ENCODE assay signal across 8 mouse cellular contexts in genomic region chr15:100871107-100872011, GRCm38 (mm10). TPM values are rescaled to one million over a fixed set of nuclear protein-coding genes. Genes with fewer than 3 reads are reported as not detected.
DNase-seq lines count a peak whose midpoint lies in the region; ATAC-seq and TF ChIP-seq lines count a peak whose summit lies in the region.

No protein-coding gene starts in this region.

- peak; percentile 85 for DNase-seq in heart, adult 11 months
- DNase-seq in heart, postnatal 14 days = no peak
- no peak for DNase-seq in thymus, adult 2 months
- no peak for DNase-seq in thymus, postnatal 36 days
- no peak for DNase-seq in hindbrain, embryonic 14.5 days (ENCODE audit: low spot score)
- DNase-seq in midbrain, embryonic 14.5 days = peak; percentile 55
- DNase-seq in gastrocnemius, postnatal 25 days = no peak
- DNase-seq in urinary bladder, postnatal 14 days (ENCODE audit: low spot score) = no peak

- no peak for TF ChIP-seq CTCF in thymus, adult 2 months (IDR thresholded peaks at IDR 0.05; ENCODE audit: borderline replicate concordance, control insufficient read depth, extremely low read depth, insufficient read depth, low read length, poor library complexity)

- H3K4me3 ChIP-seq in thymus, adult 2 months (ENCODE audit: control insufficient read depth, insufficient read depth, low read length) = 0 out of 2 replicates have a peak overlapping the region, but pooled peaks have one; percentile 3
- peak overlapping the region; percentile 91 for H3K4me3 ChIP-seq in hindbrain, embryonic 14.5 days (replicated peaks; ENCODE audit: low read length)
- H3K4me3 ChIP-seq in midbrain, embryonic 14.5 days (replicated peaks; ENCODE audit: low read depth, low read length) = peak overlapping the region; percentile 85

- peaks cover 7% of the 10 kb centered on the region for H3K27me3 ChIP-seq in thymus, adult 2 months (ENCODE audit: control insufficient read depth, insufficient read depth, low read length)
- peaks cover 4% of the 10 kb centered on the region; the same call in 1 of the 2 replicates for H3K27me3 ChIP-seq in hindbrain, embryonic 14.5 days (ENCODE audit: control insufficient read depth, insufficient read depth, low read length)
- peaks cover 13% of the 10 kb centered on the region; the same call in 1 of the 2 replicates for H3K27me3 ChIP-seq in midbrain, embryonic 14.5 days (ENCODE audit: control insufficient read depth, insufficient read depth, low read length)

- no peaks in the 10 kb centered on the region for H3K36me3 ChIP-seq in thymus, adult 2 months (ENCODE audit: control insufficient read depth, insufficient read depth, low read length)
- no peaks in the 10 kb centered on the region for H3K36me3 ChIP-seq in hindbrain, embryonic 14.5 days (replicated peaks; ENCODE audit: control insufficient read depth, insufficient read depth)
- no peaks in the 10 kb centered on the region for H3K36me3 ChIP-seq in midbrain, embryonic 14.5 days (ENCODE audit: control insufficient read depth, insufficient read depth, low read length)

- peak overlapping the region; percentile 62 for H3K4me2 ChIP-seq in hindbrain, embryonic 14.5 days (replicated peaks)
- H3K4me2 ChIP-seq in midbrain, embryonic 14.5 days (ENCODE audit: low read length) = peak overlapping the region; percentile 69

- no peak for TF ChIP-seq POLR2A in thymus, adult 2 months (IDR thresholded peaks at IDR 0.05; ENCODE audit: control insufficient read depth, extremely low read depth, insufficient read depth, low read length, poor library complexity)

- intact Hi-C loops in heart, postnatal 14 days (cut with DNase I) = no loop called here

- no peak overlapping the region for H3K27ac ChIP-seq in thymus, adult 2 months (ENCODE audit: control insufficient read depth, insufficient read depth, low read length)
- H3K27ac ChIP-seq in hindbrain, embryonic 14.5 days = peak overlapping the region; percentile 83
- H3K27ac ChIP-seq in midbrain, embryonic 14.5 days (replicated peaks; ENCODE audit: low read depth, low read length) = peak overlapping the region; percentile 87

- peak overlapping the region; percentile 94 for H3K9ac ChIP-seq in hindbrain, embryonic 14.5 days
- peak overlapping the region; percentile 91 for H3K9ac ChIP-seq in midbrain, embryonic 14.5 days (replicated peaks; ENCODE audit: low read length)

- H3K9me3 ChIP-seq in hindbrain, embryonic 14.5 days (ENCODE audit: control insufficient read depth, low read length) = peaks cover 2% of the 10 kb centered on the region
- H3K9me3 ChIP-seq in midbrain, embryonic 14.5 days (ENCODE audit: control insufficient read depth, low read length) = no peaks in the 10 kb centered on the region

- peaks cover 9% of the 10 kb centered on the region; the same call in 1 of the 2 replicates for H3K4me1 ChIP-seq in thymus, adult 2 months (replicated peaks; ENCODE audit: control insufficient read depth, insufficient read depth, low read length)
- H3K4me1 ChIP-seq in hindbrain, embryonic 14.5 days (replicated peaks; ENCODE audit: control insufficient read depth, insufficient read depth, low read length) = peaks cover 28% of the 10 kb centered on the region
- peaks cover 30% of the 10 kb centered on the region for H3K4me1 ChIP-seq in midbrain, embryonic 14.5 days (ENCODE audit: control insufficient read depth, insufficient read depth, low read length)

- peak; percentile 71 for ATAC-seq in hindbrain, embryonic 14.5 days (ENCODE audit: low FRiP score)
- ATAC-seq in midbrain, embryonic 14.5 days (ENCODE audit: low FRiP score, low TSS enrichment) = peak; percentile 67

- 6% methylated on average over 53 of the region's 53 CpGs for WGBS in thymus, adult 2 months
- under 1% methylated on average over 52 of the region's 53 CpGs for WGBS in hindbrain, embryonic 14.5 days
- WGBS in midbrain, embryonic 14.5 days = under 1% methylated on average over 53 of the region's 53 CpGs

RNA-seq across cellular contexts. Expression of gene Scn8a, which starts 1.7 kb away (rescaled TPM):
- total RNA-seq in heart, postnatal 14 days (2021) = under 1 TPM; 0.48 to 0.76 TPM
- 0.20 and 0.60 TPM in 2 replicates for polyA plus RNA-seq in thymus, adult 2 months (2012; rRNA removed)
- 22.2 and 23.2 TPM in 2 replicates for polyA plus RNA-seq in hindbrain, embryonic 14.5 days (2014; fragmentation: Nextera tagmentation; extraction: Ambion mirVana)
- polyA plus RNA-seq in midbrain, embryonic 14.5 days (2014; fragmentation: Nextera tagmentation; extraction: Ambion mirVana) = 19.0 and 21.1 TPM in 2 replicates
- total RNA-seq in gastrocnemius, postnatal 25 days (2021) = under 1 TPM; 0.13 to 0.32 TPM

Comparison
In these comparisons a context has a peak if more than half of its experiments do, and no peak if none do; other contexts are left out.
1. DNase-seq: peak in heart, adult 11 months (single experiment) and midbrain, embryonic 14.5 days (single experiment); none in heart, postnatal 14 days (0 of 2), thymus, adult 2 months (single experiment), thymus, postnatal 36 days (0 of 2), hindbrain, embryonic 14.5 days (single experiment), gastrocnemius, postnatal 25 days (single experiment) and urinary bladder, postnatal 14 days (single experiment).
2. H3K4me3 ChIP-seq: peak in every context shown above with its lines; median percentile 91 in hindbrain, embryonic 14.5 days; 85 in midbrain, embryonic 14.5 days; 3 in thymus, adult 2 months.
3. RNA of gene Scn8a, which starts 1.7 kb away (polyA plus RNA-seq): 22.2 to 23.2 TPM in hindbrain, embryonic 14.5 days and 19.0 to 21.1 TPM in midbrain, embryonic 14.5 days; 0.20 to 0.60 TPM in thymus, adult 2 months; every median in the first group is over 10 times any median in the second.